Comparison of ENCODE assay signal across 23 mouse cellular contexts in genomic region chr6:3572221-3572815, GRCm38 (mm10).
DNase-seq lines count a peak whose midpoint lies in the region; ATAC-seq lines count a peak whose summit lies in the region.
"Had no signal": no experiment of that assay in that cellular context is flagged by ENCODE, and none has a peak within 500 bp of the region (broad histone marks: within the 10 kb centered on the region; RNA-seq: fewer than 3 reads in every experiment).

No protein-coding gene starts in this region.

- H3K9me3 ChIP-seq in liver, embryonic 12.5 days (replicated peaks) = no peaks in the 10 kb centered on the region
- no peaks in the 10 kb centered on the region for H3K9me3 ChIP-seq in liver, embryonic 15.5 days (replicated peaks)
- H3K9me3 ChIP-seq: embryonic facial prominence, embryonic 12.5 days; embryonic facial prominence, embryonic 15.5 days; hindbrain, embryonic 10.5 days; hindbrain, embryonic 13.5 days had no signal

- H3K27ac ChIP-seq in liver, embryonic 12.5 days = no peak overlapping the region
- H3K27ac ChIP-seq in liver, embryonic 15.5 days (replicated peaks) = no peak overlapping the region
- H3K27ac ChIP-seq: embryonic facial prominence, embryonic 12.5 days; embryonic facial prominence, embryonic 15.5 days; gastrocnemius, adult 2 months; hindbrain, embryonic 10.5 days; hindbrain, embryonic 13.5 days had no signal

- no peaks in the 10 kb centered on the region for H3K27me3 ChIP-seq in liver, embryonic 12.5 days (replicated peaks)
- H3K27me3 ChIP-seq in liver, embryonic 15.5 days = no peaks in the 10 kb centered on the region
- H3K27me3 ChIP-seq: embryonic facial prominence, embryonic 12.5 days; embryonic facial prominence, embryonic 15.5 days; hindbrain, embryonic 13.5 days had no signal

- peaks cover 7% of the 10 kb centered on the region; the same call in 1 of the 2 replicates for H3K4me1 ChIP-seq in liver, embryonic 12.5 days
- 0 out of 2 replicates have a peak, but pooled peaks cover 5% of the 10 kb centered on the region for H3K4me1 ChIP-seq in liver, embryonic 15.5 days (replicated peaks)
- H3K4me1 ChIP-seq: embryonic facial prominence, embryonic 12.5 days; embryonic facial prominence, embryonic 15.5 days; hindbrain, embryonic 10.5 days; hindbrain, embryonic 13.5 days had no signal

- H3K4me3 ChIP-seq in liver, embryonic 12.5 days = no peak overlapping the region
- H3K4me3 ChIP-seq in liver, embryonic 15.5 days (replicated peaks) = no peak overlapping the region
- H3K4me3 ChIP-seq: embryonic facial prominence, embryonic 12.5 days; embryonic facial prominence, embryonic 15.5 days; gastrocnemius, adult 2 months; hindbrain, embryonic 10.5 days; hindbrain, embryonic 13.5 days had no signal

- 19% methylated on average over 2 of the region's 2 CpGs for WGBS in liver, embryonic 12.5 days (ENCODE audit: insufficient replicate concordance)
- 24% methylated on average over 2 of the region's 2 CpGs for WGBS in liver, embryonic 15.5 days (ENCODE audit: insufficient replicate concordance)

- no peak for DNase-seq in liver
- DNase-seq in urinary bladder, adult 18-20 months (ENCODE audit: low spot score in 2 of 2) = no peak
- DNase-seq in cerebellum, adult 9-10 months = no peak
- DNase-seq: adrenal gland, adult 2 months; adrenal gland, postnatal 14 days; B cell, adult 2 months; cerebellum, adult 11-12 months; cerebellum, adult 9-11 months; cerebellum, postnatal 25 days; forebrain, postnatal 0 days; gastrocnemius, adult 2 months; gastrocnemius, postnatal 14 days; heart, adult 11 months had no signal

- no peak overlapping the region for H3K4me2 ChIP-seq in liver, embryonic 12.5 days
- no peak overlapping the region for H3K4me2 ChIP-seq in liver, embryonic 15.5 days
- H3K4me2 ChIP-seq: embryonic facial prominence, embryonic 12.5 days; embryonic facial prominence, embryonic 15.5 days; heart, embryonic 11.5 days; hindbrain, embryonic 13.5 days had no signal

- H3K9ac ChIP-seq in liver, embryonic 12.5 days = no peak overlapping the region
- H3K9ac ChIP-seq in liver, embryonic 15.5 days = no peak overlapping the region
- H3K9ac ChIP-seq: embryonic facial prominence, embryonic 12.5 days; embryonic facial prominence, embryonic 15.5 days; forebrain, postnatal 0 days; hindbrain, embryonic 13.5 days had no signal

- H3K36me3 ChIP-seq in liver, embryonic 12.5 days = peaks cover 17% of the 10 kb centered on the region
- H3K36me3 ChIP-seq in liver, embryonic 15.5 days (replicated peaks) = peaks cover 3% of the 10 kb centered on the region

- peak; percentile 70; the same call in 1 of the 2 replicates for ATAC-seq in liver, embryonic 12.5 days
- ATAC-seq in liver, embryonic 15.5 days (ENCODE audit: insufficient read depth) = peak; percentile 68
- ATAC-seq in megakaryocyte-erythroid progenitor cell, adult 5-6 weeks (replicated peaks; ENCODE audit: low FRiP score, low TSS enrichment, poor library complexity, severe bottlenecking) = peak; percentile 83
- ATAC-seq: forebrain, embryonic 14.5 days; forebrain, postnatal 0 days; hindbrain, embryonic 16.5 days had no signal
